In the genomic region with DNA sequence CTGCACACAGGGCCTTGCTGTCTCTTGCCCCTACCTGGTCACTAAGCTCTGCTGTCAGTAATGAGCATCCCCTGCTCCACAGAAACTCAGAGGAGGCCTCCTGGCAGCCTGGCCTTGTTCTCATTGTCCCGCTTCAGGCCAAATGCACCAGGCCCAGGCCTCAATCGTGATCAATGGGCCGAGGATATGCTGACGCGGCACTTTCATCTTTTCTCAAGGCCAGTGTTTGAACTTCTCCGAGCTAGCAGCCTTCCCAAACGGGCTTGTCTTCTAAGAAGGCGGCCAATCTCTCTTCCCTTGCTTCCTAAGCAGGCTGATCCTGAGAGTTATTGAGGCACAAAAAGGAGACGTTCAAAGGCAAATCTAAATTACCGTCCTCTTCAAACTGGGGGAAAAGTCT, we compare ENCODE assay signal across 19 mouse cellular contexts.
A peak's percentile ranks its signal among the peaks of the same experiment; 100 is the strongest.
DNase-seq lines count a peak whose midpoint lies in the region; ATAC-seq and TF ChIP-seq lines count a peak whose summit lies in the region.
"Had no signal": no experiment of that assay in that cellular context is flagged by ENCODE, and none has a peak within 500 bp of the region (broad histone marks: within the 10 kb centered on the region; RNA-seq: fewer than 3 reads in every experiment).

No protein-coding gene starts in this region.

- no peak for TF ChIP-seq POLR2A in CH12.LX (IDR thresholded peaks at IDR 0.05; ENCODE audit: low read depth, low read length)
- TF ChIP-seq POLR2A in brain, embryonic 14.5 days (IDR thresholded peaks at IDR 0.05; ENCODE audit: borderline replicate concordance, extremely low read depth, insufficient read depth, insufficient read length, poor library complexity, severe bottlenecking), result no peak

- H3K9me3 ChIP-seq in forebrain, embryonic 10.5 days, result peaks cover 5% of the 10 kb centered on the region; the same call in 1 of the 2 replicates
- no peaks in the 10 kb centered on the region for H3K9me3 ChIP-seq in forebrain, embryonic 12.5 days
- 0 out of 2 replicates have a peak, but pooled peaks cover 3% of the 10 kb centered on the region for H3K9me3 ChIP-seq in midbrain, embryonic 11.5 days (ENCODE audit: control insufficient read depth, low read length)
- no peaks in the 10 kb centered on the region for H3K9me3 ChIP-seq in midbrain, embryonic 13.5 days
- no peaks in the 10 kb centered on the region for H3K9me3 ChIP-seq in CH12.LX (replicated peaks; ENCODE audit: low read length)
- H3K9me3 ChIP-seq: embryonic facial prominence, embryonic 15.5 days; G1E; heart, embryonic 13.5 days; hindbrain, embryonic 13.5 days had no signal

- TF ChIP-seq EP300 in CH12.LX (IDR thresholded peaks at IDR 0.05; ENCODE audit: low read length), result no peak

- no peak overlapping the region for H3K4me2 ChIP-seq in forebrain, embryonic 12.5 days
- H3K4me2 ChIP-seq in midbrain, embryonic 11.5 days, result no peak overlapping the region
- no peak overlapping the region for H3K4me2 ChIP-seq in midbrain, embryonic 13.5 days (replicated peaks)
- no peak overlapping the region for H3K4me2 ChIP-seq in CH12.LX (ENCODE audit: insufficient read depth, low read depth, poor library complexity, severe bottlenecking)
- H3K4me2 ChIP-seq: embryonic facial prominence, embryonic 15.5 days; heart, embryonic 13.5 days; hindbrain, embryonic 13.5 days had no signal

- H3K79me2 ChIP-seq in CH12.LX (replicated peaks; ENCODE audit: control insufficient read depth, extremely low read depth, insufficient read depth, poor library complexity, severe bottlenecking), result no peaks in the 10 kb centered on the region

- in situ Hi-C loops in CH12.LX (cut with MboI; ENCODE audit: low pct_ligation_motif_present, low pct_unique_long_range_greater_than_20kb, low sequenced_read_pairs), result loop anchor here (25.0 kb wide), 1 partner anchor 174 kb away; no protein-coding TSS in a partner anchor

- H3K36me3 ChIP-seq in forebrain, embryonic 10.5 days (replicated peaks), result no peaks in the 10 kb centered on the region
- H3K36me3 ChIP-seq in forebrain, embryonic 12.5 days (replicated peaks), result no peaks in the 10 kb centered on the region
- no peaks in the 10 kb centered on the region for H3K36me3 ChIP-seq in midbrain, embryonic 11.5 days (ENCODE audit: control insufficient read depth, insufficient read depth, low read length)
- H3K36me3 ChIP-seq in midbrain, embryonic 13.5 days, result no peaks in the 10 kb centered on the region
- no peaks in the 10 kb centered on the region for H3K36me3 ChIP-seq in CH12.LX (replicated peaks in 1 of 2; ENCODE audit: control insufficient read depth in 1 of 2, insufficient read depth in 1 of 2, low read length in 1 of 2)
- H3K36me3 ChIP-seq: embryonic facial prominence, embryonic 15.5 days; G1E; heart, embryonic 13.5 days; hindbrain, embryonic 13.5 days had no signal

- no peak for TF ChIP-seq CTCF in CH12.LX (conservative IDR thresholded peaks at IDR 0.05 in 1 of 2, IDR thresholded peaks at IDR 0.05 in 1 of 2; ENCODE audit: low read depth in 2 of 2, low read length in 2 of 2)
- no peak for TF ChIP-seq CTCF in brain, embryonic 14.5 days (IDR thresholded peaks at IDR 0.05; ENCODE audit: borderline replicate concordance, extremely low read depth, insufficient read depth, insufficient read length)

- H3K4me3 ChIP-seq in forebrain, embryonic 10.5 days, result no peak overlapping the region
- no peak overlapping the region for H3K4me3 ChIP-seq in forebrain, embryonic 12.5 days (replicated peaks)
- H3K4me3 ChIP-seq in midbrain, embryonic 11.5 days (ENCODE audit: low read depth, low read length), result no peak overlapping the region
- H3K4me3 ChIP-seq in midbrain, embryonic 13.5 days (replicated peaks), result no peak overlapping the region
- H3K4me3 ChIP-seq in CH12.LX (replicated peaks in 1 of 3; ENCODE audit: low read depth in 2 of 3, low read length in 2 of 3, poor library complexity in 1 of 3), result no peak overlapping the region
- H3K4me3 ChIP-seq: embryonic facial prominence, embryonic 15.5 days; erythroblast, embryonic 14.5 days; gastrocnemius, adult 2 months; heart, embryonic 13.5 days; hindbrain, embryonic 13.5 days had no signal

- 0 out of 2 replicates have a peak overlapping the region, but pooled peaks have one; percentile 41 for H3K27ac ChIP-seq in forebrain, embryonic 10.5 days
- no peak overlapping the region for H3K27ac ChIP-seq in forebrain, embryonic 12.5 days
- no peak overlapping the region for H3K27ac ChIP-seq in midbrain, embryonic 11.5 days (ENCODE audit: low read depth, low read length)
- H3K27ac ChIP-seq in midbrain, embryonic 13.5 days, result no peak overlapping the region
- H3K27ac ChIP-seq in CH12.LX (ENCODE audit: insufficient read depth, low read depth), result no peak overlapping the region
- H3K27ac ChIP-seq: embryonic facial prominence, embryonic 15.5 days; gastrocnemius, adult 2 months; heart, embryonic 13.5 days; hindbrain, embryonic 13.5 days; hindbrain, postnatal 0 days had no signal

- TF ChIP-seq RAD21 in CH12.LX (IDR thresholded peaks at IDR 0.05; ENCODE audit: low read depth, low read length), result no peak

- no peak overlapping the region for H3K9ac ChIP-seq in forebrain, embryonic 12.5 days
- H3K9ac ChIP-seq in midbrain, embryonic 11.5 days (ENCODE audit: low read length), result no peak overlapping the region
- no peak overlapping the region for H3K9ac ChIP-seq in midbrain, embryonic 13.5 days (replicated peaks)
- H3K9ac ChIP-seq in CH12.LX (ENCODE audit: insufficient read depth, low read depth), result no peak overlapping the region
- H3K9ac ChIP-seq: embryonic facial prominence, embryonic 15.5 days; heart, embryonic 13.5 days; hindbrain, embryonic 13.5 days had no signal

- H3K27me3 ChIP-seq in forebrain, embryonic 10.5 days (ENCODE audit: poor library complexity, severe bottlenecking), result peaks cover 99% of the 10 kb centered on the region
- peaks cover 75% of the 10 kb centered on the region for H3K27me3 ChIP-seq in forebrain, embryonic 12.5 days
- H3K27me3 ChIP-seq in midbrain, embryonic 11.5 days (ENCODE audit: control insufficient read depth, insufficient read depth, low read length), result no peaks in the 10 kb centered on the region
- H3K27me3 ChIP-seq in midbrain, embryonic 13.5 days, result no peaks in the 10 kb centered on the region
- peaks cover 49% of the 10 kb centered on the region for H3K27me3 ChIP-seq in CH12.LX (replicated peaks)
- H3K27me3 ChIP-seq: embryonic facial prominence, embryonic 15.5 days; hindbrain, embryonic 13.5 days had no signal

- peaks cover 54% of the 10 kb centered on the region for H3K4me1 ChIP-seq in forebrain, embryonic 10.5 days
- peaks cover 54% of the 10 kb centered on the region for H3K4me1 ChIP-seq in forebrain, embryonic 12.5 days
- peaks cover 36% of the 10 kb centered on the region for H3K4me1 ChIP-seq in midbrain, embryonic 11.5 days (ENCODE audit: control insufficient read depth, insufficient read depth, low read length)
- H3K4me1 ChIP-seq in midbrain, embryonic 13.5 days (replicated peaks), result peaks cover 65% of the 10 kb centered on the region
- H3K4me1 ChIP-seq in CH12.LX (ENCODE audit: control insufficient read depth in 1 of 2, insufficient read depth in 2 of 2), result no peaks in the 10 kb centered on the region
- H3K4me1 ChIP-seq: heart, embryonic 13.5 days had no signal

- dilution Hi-C loops in CH12.LX (cut with MboI; ENCODE audit: extremely low pct_ligation_motif_present, extremely low pct_unique_long_range_greater_than_20kb, low sequenced_read_pairs), result no loop called here

- 79% methylated on average over 10 of the region's 10 CpGs for WGBS in forebrain, embryonic 10.5 days
- WGBS in forebrain, embryonic 12.5 days, result 62% methylated on average over 10 of the region's 10 CpGs
- 62% methylated on average over 10 of the region's 10 CpGs for WGBS in midbrain, embryonic 11.5 days
- WGBS in midbrain, embryonic 13.5 days, result 43% methylated on average over 10 of the region's 10 CpGs

- DNase-seq in forebrain, embryonic 10.5 days (ENCODE audit: extremely low spot score, low spot score), result no peak
- DNase-seq in midbrain, embryonic 11.5 days (ENCODE audit: low spot score, missing footprints), result peak; percentile 75
- DNase-seq in CH12.LX (ENCODE audit: extremely low read depth), result no peak
- peak; percentile 63 for DNase-seq in brain, embryonic 14.5 days (ENCODE audit: low read depth)
- DNase-seq: cerebellum, adult 11 months; cerebellum, adult 8-10 months; cerebellum, postnatal 14 days; embryo, embryonic 11 days; gastrocnemius, adult 2 months; gastrocnemius, postnatal 25 days; heart, postnatal 36 days had no signal

- ATAC-seq in forebrain, embryonic 12.5 days (ENCODE audit: low FRiP score), result no peak
- no peak for ATAC-seq in midbrain, embryonic 11.5 days (ENCODE audit: low FRiP score)
- ATAC-seq in midbrain, embryonic 13.5 days, result no peak
- ATAC-seq: hindbrain, postnatal 0 days had no signal

TF ChIP-seq in CH12.LX, 34 proteins besides CTCF, POLR2A, EP300 and RAD21:
- TF ChIP-seq MAFK (IDR thresholded peaks at IDR 0.05; ENCODE audit: insufficient replicate concordance, low read length), result peak; percentile 88
- no peak for TF ChIP-seq IRF4 (IDR thresholded peaks at IDR 0.05; ENCODE audit: low read depth, low read length)
- no peak for TF ChIP-seq KAT2A (IDR thresholded peaks at IDR 0.05; ENCODE audit: insufficient replicate concordance, low read length)

Comparison
In these comparisons a context has a peak if more than half of its experiments do, and no peak if none do; other contexts are left out.
1. DNase-seq: peak in midbrain, embryonic 11.5 days (single experiment) and brain, embryonic 14.5 days (single experiment); none in forebrain, embryonic 10.5 days (single experiment) and CH12.LX (single experiment).